Mouse (Mus musculus) retina, embryonic 14.5 days (tissue): ENCODE measurements at regions not wholly inside any gene's neighbourhood (a gene's known extent, or its start where the extent isn't known, plus 50 kb on each side); places are given as distances from the start of the nearest gene placed in this dataset.
"Not testable (repeated sequence)": the region's sequence is repeated elsewhere in the genome, so short reads cannot be mapped to it uniquely, and the experiment has no call there.

ENCODE experiments used
- DNase-seq: peaks from one replicate; pipeline ENCODE4 v3.0.0-alpha.2; 2015; ENCODE audit warnings: low spot score

DNA sequence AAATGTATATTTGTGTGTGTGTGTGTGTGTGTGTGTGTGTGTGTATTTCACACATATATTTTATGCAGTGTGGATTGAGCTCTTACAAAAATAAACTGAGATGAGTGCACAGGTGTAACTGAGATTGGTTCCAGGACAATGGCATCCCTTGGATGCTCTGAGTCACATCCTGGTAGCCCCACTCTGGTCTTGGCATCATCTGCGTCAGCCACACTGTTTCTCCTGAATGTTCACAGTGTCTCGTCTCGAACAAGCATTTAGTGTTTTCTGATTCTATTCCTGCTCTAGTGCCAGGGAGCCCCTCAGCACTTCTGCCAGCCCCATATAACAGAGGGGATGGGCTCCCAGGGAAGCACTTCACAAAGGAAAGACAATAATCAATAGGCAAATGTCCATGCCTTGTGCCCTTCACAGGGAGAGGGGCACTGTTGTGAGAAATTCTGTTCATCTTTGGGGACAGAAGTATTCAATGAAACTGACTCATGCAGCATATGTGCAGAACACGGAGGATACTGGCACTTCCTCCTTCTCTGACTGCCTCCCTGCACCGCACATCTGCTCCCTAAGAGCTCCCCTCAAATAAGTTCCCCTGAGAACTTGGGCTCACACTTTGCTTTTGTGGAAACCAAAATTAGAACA is 536.2 kb downstream of the Pdcd6ip start:
- no peak for DNase-seq

DNA sequence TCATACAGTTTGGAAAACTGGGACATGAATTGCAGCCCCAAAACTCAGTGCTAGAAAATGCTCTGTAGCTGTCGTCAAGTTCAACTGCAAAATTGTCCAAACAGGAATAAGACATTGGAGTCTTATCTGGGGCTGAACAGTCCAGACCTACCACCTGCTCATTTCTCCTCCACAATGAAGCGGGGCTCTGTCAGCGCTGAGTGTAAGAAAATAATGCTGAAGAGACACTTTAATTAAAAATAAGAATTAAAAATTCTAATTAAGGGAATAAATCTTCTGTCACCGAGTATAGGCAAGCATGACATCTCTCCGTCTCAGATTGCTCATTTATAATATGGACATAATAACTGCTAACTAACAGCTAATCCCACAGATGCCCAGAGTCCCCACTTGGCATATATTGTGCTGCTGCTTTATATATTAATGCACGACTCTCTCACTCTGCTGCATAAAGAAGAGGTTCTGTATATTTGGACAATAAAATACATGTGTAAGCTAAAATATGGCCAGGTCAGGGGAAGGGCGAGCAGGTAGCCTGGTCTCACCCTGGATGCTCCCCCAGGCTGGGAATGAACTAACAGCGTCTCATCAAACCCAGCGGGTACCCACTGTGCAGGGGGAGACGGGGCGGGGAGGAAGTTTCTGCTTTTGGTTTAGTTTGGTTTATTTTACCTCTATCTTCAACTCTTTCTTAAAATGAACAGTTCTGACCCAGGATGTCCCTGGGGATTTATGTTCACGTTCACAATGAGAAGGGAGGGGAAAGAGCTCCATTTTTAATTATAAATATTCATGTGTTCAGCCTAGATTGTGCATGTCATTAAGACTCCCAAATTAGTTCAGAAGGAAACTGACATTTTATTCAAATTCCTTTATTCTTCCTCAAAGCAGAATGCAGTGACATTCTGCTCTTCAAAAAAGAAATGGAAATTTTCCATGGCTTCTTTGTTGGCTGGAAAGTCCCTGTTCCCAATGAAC is 544.9 kb downstream of the Pdcd6ip start:
- DNase-seq, result no peak

DNA sequence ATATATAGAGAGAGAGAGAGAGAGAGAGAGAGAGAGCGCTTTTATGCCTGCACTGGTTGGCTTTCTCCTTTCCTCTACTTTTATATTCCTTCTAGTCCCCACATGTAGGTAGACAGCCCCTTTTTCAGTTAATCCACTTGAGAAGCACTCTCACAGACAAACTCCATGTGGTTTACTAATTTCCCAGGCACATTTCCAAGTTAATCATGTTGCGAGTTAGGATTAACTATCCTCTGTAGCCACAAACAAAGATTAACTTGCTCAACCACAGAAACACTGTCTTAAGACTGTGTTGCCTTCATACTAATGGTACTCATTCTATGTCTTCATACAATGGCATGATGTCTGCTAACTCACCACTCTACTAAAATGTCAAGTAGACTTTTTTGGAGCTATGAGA is 548.0 kb downstream of the Pdcd6ip start:
- DNase-seq, result no peak

DNA sequence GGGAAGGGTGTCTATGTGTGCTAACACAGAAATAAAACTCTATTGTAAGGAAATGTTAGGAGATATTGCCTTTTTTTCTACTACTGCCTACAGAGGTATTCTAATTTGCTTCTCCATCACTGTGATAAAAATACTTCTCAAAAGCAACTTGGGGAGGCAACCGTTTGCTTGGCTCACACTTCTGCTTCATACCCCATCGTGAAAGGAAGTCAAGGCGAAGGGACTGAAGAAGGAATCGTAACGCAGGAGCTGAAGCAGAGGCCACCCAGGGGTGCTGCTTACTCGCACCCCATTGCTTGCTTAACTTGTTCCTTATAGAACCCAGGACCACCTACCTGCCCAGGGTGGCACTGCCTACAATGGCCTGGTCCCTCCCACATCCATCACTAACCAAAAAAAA is 550.0 kb downstream of the Pdcd6ip start:
- no peak for DNase-seq

DNA sequence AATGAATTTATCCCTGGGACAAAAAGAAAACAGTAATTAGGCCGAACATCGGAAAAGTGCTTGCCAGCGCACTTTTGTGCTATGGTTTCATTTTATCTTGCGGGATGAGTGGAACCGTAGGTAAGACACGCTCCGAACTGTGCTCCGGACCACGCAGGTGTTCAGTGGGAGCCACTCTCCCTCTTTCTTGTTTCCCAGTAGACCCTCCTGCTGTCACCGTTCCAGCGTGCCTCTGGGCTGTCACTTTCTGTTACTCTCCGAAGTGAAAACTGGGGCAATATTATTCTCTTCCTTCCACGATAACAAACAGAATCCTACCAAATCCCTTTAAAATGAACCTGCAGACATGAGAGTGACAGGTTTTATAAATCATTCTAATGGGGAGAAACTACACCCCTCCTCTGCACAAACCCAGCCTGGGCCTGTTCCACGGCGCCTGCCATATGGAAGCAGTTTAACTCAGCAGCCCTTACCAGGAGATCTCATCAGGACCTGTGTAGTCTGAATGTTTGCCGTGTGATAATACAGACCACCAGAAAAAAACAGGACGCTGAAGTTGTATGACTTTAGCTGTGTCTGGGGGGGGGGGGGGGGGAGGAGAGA is 550.5 kb downstream of the Pdcd6ip start:
- DNase-seq, result peak; percentile 78

DNA sequence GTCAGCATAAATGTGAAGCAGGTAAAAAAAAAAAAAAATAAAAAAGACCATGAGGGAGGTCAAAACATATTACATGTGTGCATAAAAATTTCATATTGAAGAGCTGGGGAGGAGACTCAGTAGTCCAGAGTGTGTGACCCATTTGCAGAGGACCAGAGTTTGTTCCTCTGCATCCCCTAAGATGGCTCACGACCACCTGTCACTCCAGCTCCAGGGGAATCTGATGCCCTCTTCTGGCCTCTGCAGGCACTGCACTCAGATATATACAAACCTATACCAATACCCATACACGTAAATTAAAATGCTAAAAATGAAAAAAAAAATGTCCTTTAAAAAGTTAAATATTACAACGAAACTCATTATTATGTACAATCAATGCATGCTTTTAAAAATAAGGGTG is 551.4 kb downstream of the Pdcd6ip start:
- DNase-seq, result peak; percentile 48

DNA sequence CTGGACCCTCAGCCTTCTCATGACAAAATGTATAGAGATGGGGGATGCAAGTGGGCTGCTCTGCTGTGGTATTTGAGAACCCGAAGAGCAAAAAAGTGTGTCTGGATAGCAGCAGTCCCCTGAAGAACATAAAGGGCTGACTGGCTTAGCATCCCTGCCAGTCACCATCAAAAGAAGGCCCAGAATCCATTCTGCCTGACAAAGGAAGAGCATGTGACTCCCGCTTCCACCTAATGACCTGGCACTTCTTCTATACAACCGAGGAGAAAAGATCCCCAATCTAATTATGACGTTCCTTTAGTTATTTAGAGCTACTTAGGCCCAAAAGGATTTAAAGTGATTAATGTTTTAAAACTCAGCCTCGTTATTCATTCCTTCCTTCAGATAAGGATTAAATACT is 559.0 kb downstream of the Pdcd6ip start:
- DNase-seq, result no peak

DNA sequence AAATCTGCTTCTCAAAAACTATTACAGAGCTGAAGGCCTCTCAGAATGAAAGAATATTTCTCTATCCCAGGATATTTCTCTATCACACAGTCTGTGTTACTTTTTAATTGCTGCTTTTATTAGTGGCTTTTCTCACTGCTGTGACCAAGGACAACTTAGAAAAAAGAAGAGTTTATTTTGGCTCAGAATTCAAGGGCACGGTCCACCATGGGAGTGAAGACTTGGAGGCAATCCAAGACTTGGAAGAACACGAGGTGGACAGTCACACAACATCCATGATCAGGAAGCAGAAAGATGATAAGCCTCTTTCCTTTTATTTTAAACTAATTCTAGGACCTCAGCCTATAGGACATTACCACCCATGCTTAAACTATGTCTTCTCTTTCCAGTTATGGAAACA is 561.5 kb downstream of the Pdcd6ip start:
- no peak for DNase-seq

DNA sequence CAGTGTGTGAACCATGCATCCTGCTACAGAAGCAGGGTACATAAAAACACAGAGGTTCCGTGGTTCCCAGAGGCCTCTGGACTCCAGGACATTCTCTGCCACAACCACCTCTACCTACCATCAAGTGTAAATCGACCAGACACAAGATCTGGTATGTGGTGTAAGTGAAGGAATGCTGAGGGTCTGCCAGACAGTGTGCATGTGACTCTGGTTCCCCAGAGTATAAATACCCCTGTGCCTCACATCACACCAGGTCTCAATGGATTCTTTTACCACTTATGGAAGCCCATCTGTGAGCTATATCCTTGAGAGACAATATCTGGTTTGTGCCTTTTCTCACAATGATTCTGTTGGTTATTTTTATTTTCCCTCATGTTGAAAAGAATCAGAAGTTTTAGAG is 563.0 kb downstream of the Pdcd6ip start:
- DNase-seq, result no peak

DNA sequence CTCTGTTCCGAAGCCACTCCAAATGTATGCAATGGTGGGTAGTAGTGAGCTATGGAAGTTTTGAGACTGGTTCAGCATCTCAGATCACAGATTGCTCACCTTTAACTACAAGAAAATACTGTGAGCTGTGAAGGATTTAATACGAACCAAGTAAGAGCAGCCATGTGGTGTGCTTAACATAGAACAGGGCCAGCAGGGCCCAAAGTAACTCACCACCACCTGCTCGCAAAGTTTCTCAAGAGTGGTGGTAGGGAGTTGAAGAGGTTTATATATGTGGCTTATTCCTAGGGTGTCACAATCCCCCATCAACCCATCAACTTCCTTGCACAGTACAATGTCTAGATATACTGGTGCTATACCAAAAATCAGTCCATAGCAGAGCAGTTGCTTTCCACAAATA is 573.4 kb downstream of the Pdcd6ip start:
- DNase-seq, result no peak

DNA sequence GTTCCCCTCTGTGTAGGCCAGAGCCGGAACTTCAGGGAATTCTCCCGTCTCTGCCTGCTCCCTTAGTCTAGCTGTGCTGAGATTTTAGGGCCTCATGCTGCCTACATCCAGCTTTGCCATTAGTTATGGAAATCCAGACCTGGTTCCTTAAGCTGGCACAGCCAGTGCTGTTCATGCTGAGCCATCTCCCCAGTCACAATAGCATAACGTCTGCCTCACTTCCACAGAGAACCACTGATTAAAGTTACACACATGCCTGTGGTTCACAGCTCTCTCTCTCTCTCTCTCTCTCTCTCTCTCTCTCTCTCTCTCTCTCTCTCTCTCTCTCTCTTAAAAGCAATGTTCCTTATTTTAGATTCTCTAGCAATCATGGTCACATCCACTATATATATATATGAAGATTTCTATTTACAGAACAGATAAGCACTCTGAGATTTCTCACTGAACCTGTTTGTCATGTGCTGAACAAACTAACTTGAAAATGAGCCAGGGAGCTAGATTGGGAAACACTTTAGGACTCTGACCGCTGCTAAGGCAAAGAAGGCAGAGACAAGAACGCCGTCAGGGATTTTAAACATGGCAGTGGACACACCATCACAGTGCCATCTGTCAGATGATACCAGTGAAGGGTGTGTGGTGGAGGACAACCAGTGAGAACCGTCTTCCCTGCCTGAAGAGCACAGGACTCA is 584.9 kb downstream of the Pdcd6ip start:
- DNase-seq, result no peak

DNA sequence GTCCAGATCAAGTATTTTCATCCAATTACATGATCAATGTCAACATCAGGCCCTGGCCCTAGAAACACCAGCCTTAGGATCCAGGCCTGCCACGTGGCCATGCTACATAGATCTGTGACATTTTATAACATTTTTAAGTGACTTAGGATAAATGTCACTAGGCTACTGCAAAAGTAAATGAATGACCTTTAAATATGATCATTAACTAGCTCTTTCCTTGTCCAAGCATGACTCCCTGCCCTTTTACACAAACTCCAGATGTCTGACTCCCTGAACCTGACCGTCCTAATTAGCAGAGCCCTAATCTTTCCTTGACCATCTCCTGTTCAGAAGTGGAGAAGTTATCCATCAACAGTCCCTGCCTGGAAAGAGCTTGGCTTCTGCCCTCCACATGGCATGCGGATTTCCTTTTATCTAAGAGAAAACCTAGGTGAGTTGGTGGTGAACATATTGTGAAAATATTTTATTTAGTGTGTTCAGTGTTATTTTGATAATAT is 585.8 kb downstream of the Pdcd6ip start:
- DNase-seq, result no peak

DNA sequence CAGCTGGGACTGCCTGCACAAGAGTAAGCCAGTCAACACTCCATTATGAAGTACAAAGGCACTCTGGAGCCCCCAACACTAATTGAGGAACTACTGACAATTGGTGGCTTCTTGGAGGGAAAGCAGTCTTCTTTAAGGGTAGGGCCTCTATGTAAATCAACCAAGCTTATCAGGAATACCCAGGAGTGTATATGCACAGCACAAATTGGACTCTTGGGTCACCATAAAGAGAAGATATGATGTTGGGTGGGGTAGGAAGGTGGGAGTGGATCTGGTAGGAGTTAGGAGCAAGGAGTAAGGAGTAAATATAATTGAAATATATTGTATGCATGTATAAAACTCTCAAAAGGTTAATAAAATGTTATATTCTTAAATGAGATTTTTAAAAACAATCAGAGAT is 587.7 kb downstream of the Pdcd6ip start:
- DNase-seq, result no peak

DNA sequence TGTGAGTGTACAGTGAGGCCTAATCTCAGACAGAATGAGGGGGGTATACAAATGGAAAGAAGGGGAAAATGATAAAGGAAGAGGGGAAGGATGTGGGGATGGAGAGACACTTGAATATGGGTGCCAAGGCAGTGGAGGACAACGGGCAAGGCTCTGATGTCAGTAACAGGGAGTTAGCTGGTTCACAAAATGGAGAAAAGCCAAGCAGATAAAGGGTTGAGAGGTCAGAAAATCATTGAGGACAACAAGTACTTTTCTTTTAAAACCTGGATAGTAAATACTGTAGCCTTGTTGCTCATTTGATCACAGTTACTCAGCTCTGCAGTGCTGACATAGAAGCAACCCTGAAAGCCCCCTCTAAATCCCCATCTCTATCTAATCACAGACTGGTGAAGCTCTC is 588.3 kb downstream of the Pdcd6ip start:
- DNase-seq, result no peak

DNA sequence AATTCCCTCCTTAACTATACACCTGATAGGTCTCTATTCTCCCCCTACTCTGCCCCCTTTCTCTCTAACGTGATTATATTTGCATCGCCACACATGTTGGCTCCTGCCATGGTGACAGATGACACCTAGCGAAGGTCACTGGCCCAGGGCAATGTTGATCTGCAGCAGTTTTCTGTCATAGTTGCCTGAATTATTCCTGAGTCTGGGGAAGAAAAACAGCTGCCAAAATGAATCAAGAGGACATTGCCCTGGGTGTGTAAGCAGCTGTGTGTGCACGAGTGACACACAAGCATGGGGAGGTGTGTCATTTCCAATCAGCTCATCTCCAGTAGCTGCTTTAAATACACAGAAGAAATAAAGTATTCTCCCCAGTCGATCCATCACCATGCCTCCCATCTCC is 592.5 kb downstream of the Pdcd6ip start:
- DNase-seq, result peak; percentile 18

DNA sequence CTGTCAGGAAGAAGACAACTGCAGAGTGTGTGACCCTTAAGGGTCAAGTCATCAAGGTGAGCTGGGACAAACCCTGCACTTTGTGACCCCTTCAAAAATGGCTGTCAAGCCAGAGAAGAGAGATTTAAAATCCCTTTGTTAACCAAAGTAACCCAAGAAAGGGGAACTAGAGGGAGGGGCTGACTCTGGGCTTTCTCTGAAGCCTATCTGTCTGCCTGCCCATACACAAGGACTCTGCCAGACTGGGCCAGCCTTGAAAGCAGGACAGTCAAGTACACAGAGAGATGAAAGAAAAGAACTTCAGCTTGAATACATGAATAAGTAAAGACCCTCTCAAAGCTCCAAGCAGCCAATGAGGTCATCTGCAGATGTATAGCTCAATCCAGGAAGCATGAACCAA is 595.3 kb downstream of the Pdcd6ip start:
- DNase-seq, result no peak

DNA sequence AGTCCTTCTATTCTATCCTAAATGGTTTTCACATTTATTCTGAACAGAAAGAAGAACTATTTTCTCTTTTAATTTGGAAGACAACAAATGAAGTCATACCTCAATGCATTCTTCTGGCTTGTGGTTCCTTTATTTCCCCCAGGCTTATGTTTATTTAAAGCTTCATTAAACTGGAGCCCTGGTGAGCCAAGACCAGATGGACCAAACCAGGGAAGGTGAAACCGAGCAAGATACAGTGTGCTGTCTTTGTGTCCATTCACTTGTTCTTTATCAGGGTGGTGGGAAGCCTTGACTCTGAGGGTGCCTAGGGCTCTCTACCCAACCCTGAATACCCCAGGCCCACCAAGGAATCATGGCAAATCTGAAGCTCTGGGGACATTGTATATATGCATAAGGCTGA is 606.3 kb downstream of the Pdcd6ip start:
- no peak for DNase-seq

DNA sequence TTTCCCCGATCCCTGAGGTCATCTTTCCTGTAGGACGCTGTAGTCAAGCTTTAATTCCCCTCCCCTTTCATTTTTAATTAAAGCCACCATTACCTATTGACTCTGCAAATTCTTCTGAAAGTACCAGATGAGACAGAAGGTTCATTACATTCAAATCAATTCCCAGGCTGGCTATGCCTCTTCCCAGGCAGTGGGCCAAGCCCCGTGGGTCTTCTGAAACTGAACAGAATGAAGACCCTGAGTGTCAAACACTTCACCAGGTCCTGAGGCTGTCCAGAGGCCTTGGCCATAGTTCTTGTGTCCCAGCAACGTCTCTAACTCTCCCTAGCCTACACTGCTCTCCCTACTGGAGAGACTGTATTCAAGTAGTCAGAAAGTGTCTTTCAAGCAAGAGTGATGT is 607.4 kb downstream of the Pdcd6ip start:
- no peak for DNase-seq

DNA sequence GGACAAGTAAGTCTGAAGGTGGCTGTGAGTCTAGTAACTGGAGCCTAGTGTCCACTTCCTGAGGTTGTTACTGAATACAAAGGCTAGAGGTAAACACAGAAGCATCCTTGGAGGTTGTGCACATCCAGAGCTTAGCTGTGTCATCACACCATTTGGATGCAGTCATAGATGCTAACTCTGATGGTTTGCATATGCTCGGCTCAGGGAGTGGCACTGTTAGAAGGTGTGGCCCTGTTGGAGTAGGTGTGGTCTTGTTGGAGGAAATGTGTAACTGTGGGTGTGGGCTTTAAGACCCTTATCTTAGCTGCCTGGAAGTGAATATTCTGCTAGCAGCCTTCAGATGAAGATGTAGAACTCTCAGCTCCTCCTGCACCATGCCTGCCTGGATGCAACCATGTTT is 612.6 kb downstream of the Pdcd6ip start:
- not testable (repeated sequence) for DNase-seq

DNA sequence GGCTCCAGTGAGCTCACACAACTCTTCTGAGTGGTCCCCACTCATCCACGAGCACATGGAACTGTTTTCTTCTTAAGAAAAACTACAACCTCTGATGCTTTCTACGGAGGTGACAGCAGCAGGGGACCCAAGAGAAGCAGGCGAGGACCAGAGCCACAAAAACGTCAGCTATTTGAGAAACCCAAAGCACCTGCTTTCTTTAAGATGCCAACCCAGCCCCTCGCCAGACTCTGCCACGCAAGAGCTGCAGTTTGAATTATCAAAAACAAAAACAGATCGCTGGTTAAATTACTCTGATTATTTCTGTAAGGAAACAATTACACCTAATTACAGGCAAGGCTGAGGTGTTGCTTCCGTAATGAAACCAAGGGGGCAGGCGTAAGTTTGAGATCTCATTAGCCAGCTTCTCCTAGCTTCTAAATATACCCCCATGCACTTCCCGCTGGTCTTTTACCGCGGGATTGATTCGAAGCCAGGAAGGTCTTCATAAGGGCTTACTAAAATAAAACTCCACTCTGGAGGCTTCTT is 614.1 kb downstream of the Pdcd6ip start:
- DNase-seq, result no peak

DNA sequence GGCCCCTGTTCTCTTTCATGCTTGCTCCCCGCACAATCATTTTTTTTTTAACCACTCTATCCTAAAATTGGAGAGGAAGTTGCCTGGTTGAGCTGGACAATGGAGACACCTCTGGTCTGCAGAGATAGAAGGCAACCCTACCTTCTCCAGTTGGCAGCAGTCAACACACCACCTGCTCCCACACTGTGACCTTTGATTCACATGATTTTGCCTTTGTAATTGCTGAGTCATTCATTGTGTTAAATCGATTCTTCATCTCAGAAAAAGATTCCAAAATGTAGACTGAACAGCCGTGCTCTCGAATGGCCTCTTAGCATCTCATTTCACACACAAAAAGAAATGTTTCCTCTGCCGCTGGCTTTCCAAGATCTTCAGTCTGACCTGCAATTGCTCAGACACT is 616.2 kb downstream of the Pdcd6ip start:
- DNase-seq, result no peak

DNA sequence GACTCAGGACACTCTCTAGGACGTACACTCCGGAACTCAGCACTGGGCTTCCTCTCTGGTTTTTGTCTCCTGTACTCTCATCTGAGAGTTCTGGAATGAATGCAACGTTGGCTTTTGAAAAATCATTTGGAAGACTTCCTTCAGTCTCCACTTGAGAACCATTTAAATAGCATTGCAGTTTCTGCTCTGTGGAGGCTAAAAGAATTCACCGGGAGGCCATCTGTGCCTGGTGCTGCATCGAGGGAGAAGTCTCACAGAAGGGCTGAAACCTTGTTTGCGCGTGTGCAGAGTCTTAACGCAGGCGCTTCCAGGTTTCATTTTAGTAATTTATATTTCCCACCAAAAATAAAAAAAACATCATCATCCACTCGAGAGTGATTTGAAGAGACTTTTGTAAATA is 620.3 kb downstream of the Pdcd6ip start:
- DNase-seq, result no peak
